Mouse (Mus musculus) frontal cortex, postnatal 25 days (tissue): ENCODE data around the gene Myom1.

Experiments
- DNase-seq, 2 experiments: peaks; one replicate each; pipeline ENCODE4 v3.0.0; 2022; ENCODE audit warnings: low spot score in 2 of 2

Myom1 gene

GRCm38 (mm10) chr17:71014911-71015310 lies 12.5 kb downstream of the Myom1 start:
- DNase-seq, result no peak

- no peak for DNase-seq
Measured at GRCm38 (mm10) chr17:71017457-71017998, 15.1 kb downstream of the Myom1 start.

GRCm38 (mm10) chr17:71018151-71018550 lies 15.7 kb downstream of the Myom1 start:
- DNase-seq, result no peak

GRCm38 (mm10) chr17:71018616-71019308 lies 16.3 kb downstream of the Myom1 start:
- no peak for DNase-seq

GRCm38 (mm10) chr17:71019309-71019655 lies 16.8 kb downstream of the Myom1 start:
- DNase-seq, result no peak

GRCm38 (mm10) chr17:71019860-71020259 lies 17.4 kb downstream of the Myom1 start:
- no peak for DNase-seq

- DNase-seq, result no peak
Measured at GRCm38 (mm10) chr17:71022841-71023240, 20.4 kb downstream of the Myom1 start.

GRCm38 (mm10) chr17:71024071-71024470 lies 21.6 kb downstream of the Myom1 start:
- no peak for DNase-seq

GRCm38 (mm10) chr17:71025922-71026321 lies 23.5 kb downstream of the Myom1 start:
- no peak for DNase-seq

GRCm38 (mm10) chr17:71027186-71027585 lies 24.8 kb downstream of the Myom1 start:
- no peak for DNase-seq

- no peak for DNase-seq
Measured at GRCm38 (mm10) chr17:71032719-71033118, 30.3 kb downstream of the Myom1 start.

- DNase-seq, result no peak
Measured at GRCm38 (mm10) chr17:71034472-71034871, 32.0 kb downstream of the Myom1 start.

- no peak for DNase-seq
Measured at GRCm38 (mm10) chr17:71037188-71037587, 34.8 kb downstream of the Myom1 start.

GRCm38 (mm10) chr17:71038812-71039211 lies 36.4 kb downstream of the Myom1 start:
- no peak for DNase-seq

GRCm38 (mm10) chr17:71039851-71040581 lies 37.6 kb downstream of the Myom1 start:
- DNase-seq, result no peak

- no peak for DNase-seq
Measured at GRCm38 (mm10) chr17:71040582-71040880, 38.1 kb downstream of the Myom1 start.

GRCm38 (mm10) chr17:71042645-71043044 lies 40.2 kb downstream of the Myom1 start:
- no peak for DNase-seq

- no peak for DNase-seq
Measured at GRCm38 (mm10) chr17:71045591-71045990, 43.2 kb downstream of the Myom1 start.

- no peak for DNase-seq
Measured at GRCm38 (mm10) chr17:71046856-71047255, 44.4 kb downstream of the Myom1 start.

GRCm38 (mm10) chr17:71049292-71049691 lies 46.9 kb downstream of the Myom1 start:
- no peak for DNase-seq

GRCm38 (mm10) chr17:71053134-71053708 lies 50.8 kb downstream of the Myom1 start:
- DNase-seq, result no peak

- no peak for DNase-seq
Measured at GRCm38 (mm10) chr17:71055203-71055894, 52.9 kb downstream of the Myom1 start.
